Mouse (Mus musculus): ENCODE measurements at regions not wholly inside any gene's neighbourhood (a gene's known extent, or its start where the extent isn't known, plus 50 kb on each side); places are given as distances from the start of the nearest gene placed in this dataset.
A peak's percentile ranks its signal among the peaks of the same experiment; 100 is the strongest.
"Not testable (repeated sequence)": the region's sequence is repeated elsewhere in the genome, so short reads cannot be mapped to it uniquely, and the experiment has no call there.

DNA sequence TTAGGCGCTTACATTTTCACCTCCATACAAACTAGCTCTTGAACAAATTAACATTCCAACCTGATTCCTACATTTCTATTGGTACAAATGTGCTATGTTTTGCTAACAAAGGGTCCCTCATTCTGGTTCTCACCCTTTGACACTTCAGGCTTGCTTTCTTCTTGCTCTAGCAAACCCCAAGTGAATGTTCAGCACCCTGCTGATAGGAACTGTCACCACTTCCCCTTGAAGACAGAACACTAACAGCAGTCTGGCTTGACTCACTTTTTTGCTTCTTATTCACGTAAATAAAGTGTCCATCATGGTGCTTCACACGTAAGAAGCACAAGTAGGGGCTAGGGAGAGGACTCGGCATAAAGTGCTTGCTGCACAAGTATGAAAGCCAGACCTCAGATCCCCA is 180.0 kb upstream of the Rgma start:
- no peak for DNase-seq (ENCODE audit: low spot score in 2 of 2)

DNA sequence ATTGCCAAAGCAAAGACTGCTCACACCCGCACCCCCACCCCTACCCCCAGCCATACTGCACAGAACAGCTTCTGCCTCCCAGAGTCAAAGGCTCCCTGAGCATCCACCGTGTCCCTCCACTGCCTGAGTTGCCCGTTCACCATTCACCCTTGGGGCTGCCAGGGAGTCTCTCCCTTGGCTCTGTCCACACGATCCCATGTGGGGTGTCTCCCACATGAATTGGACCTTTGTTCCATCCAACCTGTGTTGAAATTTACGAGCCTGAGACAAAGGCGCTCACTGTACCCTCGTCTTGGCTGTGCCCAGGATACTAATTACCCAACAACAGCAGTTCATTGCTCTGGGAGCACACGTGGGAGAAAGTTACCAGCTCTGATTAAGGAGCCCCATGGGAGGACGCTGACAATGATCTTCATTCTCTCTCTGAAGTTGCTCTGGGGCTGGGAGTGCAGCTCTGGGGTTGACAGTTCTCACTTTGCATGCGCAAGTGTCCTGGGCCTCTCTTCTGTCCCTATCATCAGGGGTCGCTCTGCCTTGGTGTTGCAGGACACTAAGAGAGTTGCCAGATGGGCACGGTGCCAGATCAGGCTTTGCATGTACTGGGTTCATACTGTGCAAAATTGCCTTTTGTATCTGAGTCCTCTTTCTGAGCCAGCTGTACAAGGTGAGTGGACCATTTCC is 178.3 kb upstream of the Rgma start:
- DNase-seq (ENCODE audit: low spot score in 2 of 2) = no peak

DNA sequence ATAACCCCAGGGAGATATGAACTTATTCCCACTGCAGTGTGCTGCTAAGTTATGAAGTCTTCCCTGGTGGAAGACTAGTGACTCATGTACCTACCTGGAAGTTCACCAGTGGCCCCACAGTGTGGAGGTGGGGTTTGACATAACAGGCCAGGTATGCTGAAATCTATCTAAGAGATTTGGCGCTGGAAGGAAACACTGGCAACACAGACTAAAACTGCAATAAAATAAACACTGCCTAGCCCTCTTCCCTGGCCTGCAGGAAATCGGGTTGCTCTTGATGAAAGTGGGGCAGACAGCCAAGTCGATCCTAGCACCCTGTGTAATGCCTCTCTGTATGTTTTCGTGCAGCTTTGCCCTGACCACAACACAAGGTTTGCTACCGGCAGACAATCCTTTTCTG is 177.2 kb upstream of the Rgma start:
- DNase-seq (ENCODE audit: low spot score in 2 of 2) = no peak

DNA sequence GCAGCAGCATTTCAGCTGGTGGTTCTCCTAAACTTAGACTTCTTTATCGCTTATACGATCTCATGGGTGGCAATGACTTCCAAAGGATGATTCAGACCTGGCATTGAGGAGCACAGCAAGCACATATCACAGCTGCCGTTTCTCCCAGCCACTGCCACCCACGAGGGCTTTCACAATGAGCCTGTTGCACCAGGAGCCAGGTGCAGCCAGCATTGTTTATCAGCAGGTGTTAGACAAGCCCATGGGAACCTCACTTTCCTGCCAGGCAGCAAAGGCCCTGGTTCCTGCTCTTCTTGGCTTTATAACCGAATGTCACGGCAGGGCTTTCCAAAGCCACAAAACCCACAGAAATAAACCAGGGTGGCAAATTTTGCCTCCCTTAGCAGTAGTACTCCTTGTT is 175.3 kb upstream of the Rgma start:
- no peak for DNase-seq (ENCODE audit: low spot score in 2 of 2)

DNA sequence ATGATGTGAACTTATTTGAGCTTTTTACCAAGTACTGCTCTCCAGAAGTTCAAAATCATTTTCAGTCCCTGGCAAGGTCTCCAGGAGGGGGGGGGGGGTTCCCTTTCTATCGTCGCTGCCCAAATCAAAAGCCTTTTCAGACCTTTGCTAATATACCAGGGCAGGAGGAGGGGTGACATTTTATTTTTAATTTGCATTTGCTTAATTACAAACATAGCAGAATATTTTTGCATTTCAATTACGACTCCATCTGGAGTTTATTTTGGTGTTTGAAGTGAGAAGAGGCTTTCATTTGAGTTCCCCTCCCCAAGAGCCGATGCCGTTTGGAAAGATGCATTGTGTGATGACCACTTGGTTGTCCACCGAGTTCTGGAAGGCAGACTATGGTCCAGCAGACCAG is 174.0 kb upstream of the Rgma start:
- no peak for DNase-seq (ENCODE audit: low spot score in 2 of 2)

DNA sequence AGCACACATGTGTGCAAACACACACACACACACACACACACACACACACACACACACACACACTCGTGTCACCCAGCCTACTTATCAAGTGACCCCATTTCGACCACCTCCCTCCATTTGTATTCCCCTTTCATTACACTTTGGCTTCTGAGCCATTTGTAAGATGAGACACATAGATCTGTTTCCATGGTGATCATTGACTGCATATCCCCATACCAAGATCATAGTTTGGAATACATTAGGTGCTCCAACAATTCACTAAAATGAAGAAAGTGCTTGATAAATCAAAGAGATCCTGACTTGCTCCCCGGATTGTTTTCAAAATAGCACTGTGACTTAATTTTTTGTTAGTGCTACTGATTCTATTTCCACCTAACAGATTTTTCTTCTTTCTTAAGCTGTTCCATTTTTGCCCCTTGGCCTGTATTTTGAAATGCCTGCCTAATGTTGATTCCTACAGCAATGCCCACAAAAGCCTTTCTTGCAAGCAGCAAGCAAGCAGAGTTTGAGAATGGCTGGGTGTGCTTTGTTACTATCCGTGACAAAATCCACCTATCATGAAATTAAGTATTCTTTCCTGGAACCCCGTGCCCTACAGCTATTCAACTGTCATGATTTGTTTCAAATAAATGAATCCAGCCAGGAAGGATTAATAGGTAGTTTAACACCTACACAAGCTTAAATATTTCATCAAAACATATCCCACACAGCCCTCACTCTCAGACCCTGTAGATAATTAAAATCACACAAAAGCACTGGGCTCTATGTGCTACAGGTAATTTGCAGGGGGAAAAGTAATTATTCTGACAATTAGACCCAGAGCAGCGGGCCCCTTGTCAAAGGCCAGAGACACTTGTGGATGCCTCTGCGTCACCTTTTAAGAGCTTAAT is 168.1 kb upstream of the Rgma start:
- DNase-seq (ENCODE audit: low spot score in 2 of 2) = no peak

DNA sequence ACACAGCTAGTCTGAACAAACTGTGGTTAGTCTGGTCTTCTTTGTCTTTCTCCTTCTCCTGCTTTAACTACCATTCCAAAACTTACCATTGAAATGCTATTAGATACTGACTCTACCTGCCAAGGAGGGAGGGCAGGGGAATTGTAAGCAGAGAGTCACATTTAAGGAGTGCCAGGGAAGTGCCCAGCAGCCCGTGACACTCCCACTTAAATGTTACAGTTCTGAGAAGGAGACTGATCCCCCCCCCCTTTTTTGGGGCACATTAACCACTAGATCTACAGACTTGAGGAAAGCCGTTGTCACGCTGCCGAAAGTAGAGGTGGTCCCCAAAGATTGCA is 166.9 kb upstream of the Rgma start:
- no peak for DNase-seq (ENCODE audit: low spot score in 2 of 2)

DNA sequence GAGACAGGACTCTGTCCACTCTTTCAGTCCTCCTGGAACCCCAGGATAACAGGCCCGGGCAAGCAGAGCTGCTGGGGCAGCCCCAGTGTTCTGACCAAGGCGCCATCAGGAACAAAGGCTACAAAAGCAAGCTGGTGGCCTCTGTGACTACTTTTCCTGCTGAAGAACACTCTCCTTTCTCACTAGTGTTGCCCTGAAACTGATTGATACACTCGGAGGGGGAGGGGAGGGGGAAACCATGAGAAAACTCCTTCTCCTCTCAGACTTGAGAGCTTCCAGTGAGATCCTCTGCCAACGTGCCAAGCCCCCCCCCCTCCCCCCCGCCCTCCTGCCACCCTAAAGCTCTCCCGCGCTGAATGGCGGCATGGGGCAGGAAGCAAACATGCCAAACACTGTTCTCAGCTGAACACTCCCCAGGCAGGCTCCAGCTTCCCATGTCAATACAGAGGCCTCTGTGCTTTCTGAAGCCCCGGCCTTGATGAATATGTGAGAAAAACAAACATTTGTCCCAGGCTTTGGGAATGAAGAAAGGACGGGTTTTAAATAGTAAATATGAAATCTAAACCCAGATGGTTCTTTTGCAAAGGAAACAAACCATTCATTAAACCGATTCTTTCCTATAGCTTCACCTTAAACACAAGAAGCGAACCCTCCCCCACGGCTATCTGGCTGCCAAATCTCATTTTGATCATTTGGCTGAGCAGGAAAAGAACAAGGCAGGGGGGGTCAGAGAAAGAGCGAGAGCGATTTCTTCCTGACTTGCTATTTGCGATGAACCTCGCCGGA is 166.3 kb upstream of the Rgma start:
- no peak for DNase-seq (ENCODE audit: low spot score in 2 of 2)

DNA sequence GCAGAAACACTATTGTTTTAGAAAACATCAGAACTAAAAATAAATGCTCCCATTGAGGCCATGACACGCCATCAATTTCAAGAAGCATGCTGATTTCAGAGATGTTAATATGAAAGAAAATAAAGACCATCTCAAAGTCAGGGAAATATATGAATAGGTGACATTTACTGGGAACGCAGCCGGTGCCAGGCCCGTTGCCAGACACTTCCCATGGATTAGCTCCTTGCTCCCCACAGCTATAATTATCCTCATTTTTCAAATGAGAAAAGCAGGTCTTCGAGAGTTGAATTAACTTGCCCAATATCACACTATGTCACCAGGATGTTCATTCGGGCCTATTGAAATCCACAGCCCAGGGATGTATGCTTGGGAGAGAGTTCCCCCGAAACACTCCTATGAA is 165.2 kb upstream of the Rgma start:
- no peak for DNase-seq (ENCODE audit: low spot score in 2 of 2)

DNA sequence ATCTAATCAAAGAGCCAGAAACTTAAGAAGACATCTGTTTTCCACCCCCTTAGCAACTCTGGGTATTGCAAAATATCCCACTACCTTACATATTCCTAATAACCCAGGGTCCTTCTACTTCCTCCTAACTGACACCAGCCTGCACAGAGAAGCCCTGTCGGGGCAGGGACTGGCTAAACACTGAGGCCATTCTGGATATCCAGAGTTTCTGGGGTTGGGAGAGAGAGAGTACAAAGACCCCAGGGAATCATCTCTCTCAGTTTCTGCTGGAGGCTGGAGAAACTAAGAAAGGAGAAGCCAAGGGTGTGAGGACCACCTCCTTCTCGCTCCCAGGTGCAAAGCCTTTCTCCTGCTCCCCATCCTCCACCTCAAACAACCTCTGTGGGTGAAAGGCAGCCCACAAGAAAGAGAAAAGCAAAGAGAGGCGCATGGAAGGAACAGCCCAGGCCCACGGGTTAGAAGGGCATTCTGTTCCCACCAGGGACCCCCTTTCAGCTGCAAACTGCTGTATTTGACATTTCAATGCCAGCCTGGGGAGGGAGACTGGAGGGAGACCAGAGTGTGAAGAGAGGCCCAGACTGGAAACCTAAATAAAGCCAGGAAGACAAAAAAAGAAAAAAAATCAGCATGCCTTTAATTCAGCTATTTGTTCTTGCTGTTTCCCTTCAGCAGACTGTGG is 152.9 kb upstream of the Rgma start:
- no peak for DNase-seq (ENCODE audit: low spot score in 2 of 2)

DNA sequence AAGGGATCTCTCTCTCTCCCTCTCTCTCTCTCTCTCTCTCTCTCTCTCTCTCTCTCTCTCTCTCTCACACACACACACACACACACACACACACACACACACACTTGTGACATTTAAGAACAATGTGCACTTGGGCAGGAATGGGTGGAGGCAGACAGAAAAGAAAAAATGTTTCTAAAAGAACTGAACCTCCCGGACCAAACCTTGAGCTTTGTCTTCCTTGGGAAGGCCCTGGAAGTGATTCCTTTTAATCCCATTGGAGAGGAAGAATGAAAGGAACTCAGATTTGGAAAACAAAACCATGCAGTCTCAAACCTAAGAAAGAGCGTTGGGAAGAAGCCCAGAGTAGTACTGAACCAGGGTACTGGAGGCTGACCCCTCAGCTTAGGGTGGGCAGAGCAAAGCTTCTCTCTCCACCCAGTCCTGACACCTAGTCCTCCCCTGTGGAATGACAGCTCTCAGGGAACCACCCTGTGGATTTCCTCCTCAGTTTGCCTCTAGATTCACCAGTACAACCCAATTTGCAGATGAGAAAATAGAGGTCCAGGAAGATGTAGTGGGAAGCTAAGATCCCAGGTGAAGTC is 152.3 kb upstream of the Rgma start:
- no peak for DNase-seq (ENCODE audit: low spot score in 2 of 2)

DNA sequence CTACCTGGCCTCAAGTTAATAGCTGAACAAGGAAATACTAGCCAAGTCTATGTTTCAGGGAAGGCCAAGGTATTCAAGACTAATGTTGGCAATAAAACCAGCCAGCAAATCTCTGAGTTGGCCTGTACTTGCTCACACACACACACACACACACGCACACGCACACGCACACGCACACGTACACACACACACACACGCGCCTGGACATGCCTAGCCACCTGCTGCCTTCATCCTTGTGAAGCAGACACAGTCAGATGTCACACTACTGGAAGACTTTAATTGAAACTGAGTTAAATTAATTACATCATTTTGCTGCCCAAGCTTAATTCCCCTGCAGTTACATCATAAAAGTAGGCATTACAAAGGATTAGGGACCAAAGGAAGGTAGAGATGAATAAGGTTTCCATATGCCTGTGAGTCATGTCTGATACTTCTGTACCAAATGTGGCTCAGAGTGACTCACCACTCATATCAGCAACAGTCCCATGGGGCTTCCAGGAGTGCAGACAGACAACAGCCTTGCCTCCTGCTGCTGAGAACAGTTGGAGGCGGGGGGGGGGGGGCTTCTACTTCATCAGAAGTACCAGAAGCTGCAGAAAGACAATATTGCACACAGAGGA is 141.7 kb upstream of the Rgma start:
- no peak for DNase-seq (ENCODE audit: low spot score in 2 of 2)

DNA sequence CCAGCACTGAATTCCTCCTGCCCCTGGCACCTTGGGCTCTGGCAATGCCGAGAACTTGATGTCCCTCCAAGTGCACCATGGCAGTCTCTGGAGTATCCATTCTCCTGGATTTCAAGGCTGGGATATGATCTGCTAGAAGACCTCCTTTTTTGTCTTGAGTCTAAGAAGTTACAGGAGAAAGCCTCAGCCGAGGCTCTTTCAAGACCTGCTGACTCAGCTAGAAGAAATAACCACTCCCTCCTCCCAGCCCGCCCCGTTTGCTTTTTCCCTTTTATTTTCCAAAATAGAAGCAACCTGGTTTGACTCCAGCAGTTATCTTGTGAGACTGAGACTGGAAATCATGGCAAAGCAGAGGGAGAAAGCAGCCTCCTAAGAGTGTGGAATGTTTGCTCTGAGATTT is 136.8 kb upstream of the Rgma start:
- no peak for DNase-seq (ENCODE audit: low spot score in 2 of 2)

DNA sequence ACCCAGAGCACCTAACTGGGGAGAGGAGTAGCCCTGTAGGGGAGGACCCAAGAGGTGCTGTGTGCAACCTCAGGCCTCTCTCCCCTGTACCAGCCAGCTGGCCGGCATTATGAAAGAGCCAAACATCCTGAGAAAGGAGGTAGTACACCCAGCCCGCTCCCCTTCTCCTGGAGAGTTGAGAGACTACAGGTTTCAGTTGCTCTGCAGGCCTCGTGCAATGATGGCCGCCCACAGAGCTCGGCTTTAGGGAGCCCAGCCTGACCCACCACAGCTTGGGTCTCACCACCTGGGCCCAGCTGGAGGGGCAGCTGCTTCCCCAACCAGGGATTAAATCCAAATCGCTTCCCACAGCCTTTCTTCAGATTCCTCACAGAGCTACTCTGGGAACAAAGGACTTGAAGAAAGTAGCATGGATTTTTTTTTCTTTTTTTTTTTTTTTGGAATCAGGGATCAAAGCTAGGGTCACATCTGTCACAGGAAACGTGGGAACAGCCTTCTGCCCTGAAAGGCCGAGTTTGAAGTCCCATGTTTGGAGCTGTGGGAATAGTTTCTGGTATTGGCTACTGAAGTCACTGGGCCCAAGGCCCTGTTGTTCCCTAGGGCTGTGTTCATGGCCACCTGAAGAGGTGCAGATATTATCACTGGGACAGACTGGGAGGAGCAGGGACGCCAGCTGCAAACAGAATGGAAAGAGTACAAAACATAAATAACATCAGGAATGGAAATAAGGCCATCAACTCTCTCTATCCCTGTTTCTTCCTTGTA is 131.5 kb upstream of the Rgma start:
- peak; percentile 56 to 64 for DNase-seq (ENCODE audit: low spot score in 2 of 2)

DNA sequence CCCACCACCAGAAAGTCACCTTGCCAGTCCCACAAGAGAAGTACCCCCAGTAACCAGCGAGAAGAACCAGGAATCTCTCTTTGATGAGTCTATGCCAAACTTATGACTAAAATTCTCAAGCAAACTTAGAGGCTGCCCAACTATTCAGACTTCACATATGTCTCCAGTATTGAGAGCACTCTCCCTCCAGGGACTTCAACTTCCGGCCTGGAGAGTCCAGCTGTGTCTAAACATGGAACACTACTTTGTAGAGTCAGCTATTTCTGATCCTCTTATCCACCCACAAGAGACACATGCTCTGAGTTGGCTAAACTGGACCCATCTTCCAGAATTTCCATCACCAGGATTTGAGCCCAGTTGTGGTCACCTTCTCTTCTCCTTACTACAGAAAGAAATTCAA is 129.9 kb upstream of the Rgma start:
- DNase-seq (ENCODE audit: low spot score in 2 of 2) = peak; percentile 56

DNA sequence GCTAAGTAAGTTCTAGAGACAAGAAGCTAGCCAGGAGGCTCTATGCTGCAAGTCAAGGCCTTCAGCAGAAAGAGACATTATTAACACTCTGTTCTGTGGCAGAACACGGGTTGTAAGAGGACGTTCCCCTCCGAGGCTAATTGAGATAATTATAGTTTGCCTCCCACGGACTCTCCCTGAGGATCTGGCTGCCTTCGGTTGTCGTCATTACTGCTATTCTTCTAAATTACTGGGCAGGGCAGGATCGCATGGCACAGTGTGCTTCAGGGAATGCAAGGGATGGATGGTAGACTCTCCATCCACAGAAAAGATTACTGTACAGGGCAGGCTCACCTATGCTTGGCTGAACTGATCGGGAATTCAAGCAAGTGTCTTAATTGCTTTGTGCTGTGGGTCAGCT is 124.7 kb upstream of the Rgma start:
- DNase-seq (ENCODE audit: low spot score in 2 of 2) = no peak

DNA sequence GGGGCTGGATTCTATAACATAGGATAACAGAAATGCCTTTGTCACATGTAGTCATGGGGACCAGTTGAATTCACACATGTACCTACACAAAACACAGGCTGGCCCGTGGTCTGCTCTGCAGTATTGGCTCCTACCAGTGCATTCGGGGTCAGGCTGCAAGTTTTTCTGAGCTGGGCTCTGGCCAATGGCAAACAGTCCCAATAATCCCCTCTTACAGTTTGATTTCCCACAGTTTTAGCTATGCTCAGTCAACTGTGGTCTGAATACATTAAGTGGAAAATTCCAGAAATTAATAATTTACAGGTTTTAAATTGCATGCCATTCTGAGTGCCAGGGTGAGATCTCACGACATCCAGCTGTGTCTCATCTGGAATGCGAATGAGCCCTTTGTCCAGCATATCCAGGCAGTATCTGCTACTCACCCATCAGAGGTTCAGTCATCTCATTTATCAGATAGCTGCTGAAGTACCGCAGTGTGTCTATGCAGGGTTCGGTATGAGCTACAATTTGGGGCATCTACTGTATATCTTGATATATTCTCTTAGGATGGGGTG is 124.0 kb upstream of the Rgma start:
- DNase-seq (ENCODE audit: low spot score in 2 of 2) = no peak

DNA sequence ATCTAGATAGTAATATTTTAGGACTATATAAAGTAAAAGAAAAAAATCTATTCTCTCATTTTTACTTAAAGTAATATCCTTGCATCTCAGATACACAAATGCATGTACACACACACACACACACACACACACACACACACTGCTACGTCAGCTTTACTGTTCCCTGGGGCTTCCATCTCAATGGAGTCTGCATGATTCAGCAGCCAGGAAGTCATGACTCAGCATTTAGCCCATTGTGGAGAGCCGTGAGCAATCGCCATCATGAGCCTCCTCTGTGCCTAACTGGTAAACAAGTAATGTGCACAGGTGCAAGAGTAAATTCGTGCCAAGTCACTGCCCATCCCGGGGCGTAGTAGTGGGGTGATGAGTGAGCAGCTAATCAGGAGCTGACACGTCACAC is 120.3 kb upstream of the Rgma start:
- not testable (repeated sequence) for DNase-seq (ENCODE audit: low spot score in 2 of 2)

DNA sequence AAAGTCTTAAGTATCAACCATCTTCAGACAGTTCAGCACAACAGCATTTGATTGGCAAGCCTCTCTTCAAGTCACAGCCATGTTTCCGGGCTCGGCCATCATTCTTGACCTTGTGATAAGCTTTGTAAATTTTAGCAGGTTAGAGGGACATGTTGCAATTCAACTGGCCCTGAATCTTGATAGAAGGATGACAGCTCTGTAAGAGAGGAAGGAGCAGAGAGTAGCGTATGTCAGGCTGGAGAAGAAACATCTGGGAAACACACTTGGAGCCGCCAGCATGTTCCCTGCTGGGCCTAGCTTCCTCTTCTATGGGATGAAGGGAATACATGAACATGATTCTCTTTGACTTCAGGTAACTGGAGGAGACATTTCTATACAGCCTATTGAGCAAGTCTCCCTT is 115.2 kb upstream of the Rgma start:
- DNase-seq (ENCODE audit: low spot score in 2 of 2) = no peak

DNA sequence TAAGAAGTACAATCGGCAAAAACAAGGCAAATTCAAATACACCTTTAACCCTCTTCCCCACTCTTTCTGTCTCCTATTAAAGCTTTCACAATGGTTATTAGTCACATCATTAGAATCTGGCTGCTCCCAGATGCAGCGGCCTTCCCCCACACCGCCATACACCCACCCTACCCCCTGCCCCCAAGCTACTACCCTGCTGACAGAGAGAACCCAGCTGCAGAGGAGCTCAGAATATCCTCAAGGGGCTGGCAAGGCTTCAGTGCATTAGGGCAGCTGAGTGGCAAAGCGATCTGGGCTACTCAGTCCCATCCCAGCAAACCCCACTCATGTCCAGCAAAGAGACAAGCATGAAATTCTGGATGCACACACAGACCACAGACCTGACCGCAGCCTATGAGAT is 113.6 kb upstream of the Rgma start:
- DNase-seq (ENCODE audit: low spot score in 2 of 2) = no peak
